Mouse (Mus musculus) spleen, adult 2 months (tissue): Measurements from ENCODE around the gene Cryba4. TPM values are rescaled to one million over a fixed set of nuclear protein-coding genes. Genes with fewer than 3 reads are reported as not detected.

ENCODE experiments used
- DNase-seq, 2 experiments: peaks; one replicate each; pipeline versions ENCODE4 v3.0.0 to v3.0.0-alpha.2; 2012 to 2021; ENCODE audit warnings: low spot score in 2 of 2, low read depth in 1 of 2
- H3K27ac ChIP-seq: fragments of 200-500 bp; 2 replicates; pipeline ENCODE4 v1.5.1; 2012; ENCODE audit warnings: low read length, inconsistent platforms; ENCODE audit not compliant: insufficient read depth
- H3K27me3 ChIP-seq: fragments of 200-500 bp; 2 replicates; pipeline ENCODE4 v1.6.1; 2012; ENCODE audit warnings: mild to moderate bottlenecking, moderate library complexity, low read length, inconsistent platforms; ENCODE audit not compliant: control insufficient read depth, insufficient read depth
- H3K36me3 ChIP-seq: fragments of 200-500 bp; 2 replicates; pipeline ENCODE4 v1.6.1; 2012; ENCODE audit warnings: mild to moderate bottlenecking, low read length, inconsistent platforms; ENCODE audit not compliant: control insufficient read depth, insufficient read depth
- H3K4me1 ChIP-seq: fragments of 200-500 bp; 2 replicates; pipeline ENCODE4 v1.6.1; 2011; ENCODE audit warnings: inconsistent platforms; ENCODE audit not compliant: control insufficient read depth, insufficient read depth, insufficient read length
- H3K4me3 ChIP-seq: fragments of 200-500 bp; 2 replicates; pipeline ENCODE4 v1.5.1; 2011; ENCODE audit warnings: mild to moderate bottlenecking, inconsistent platforms; ENCODE audit not compliant: insufficient read depth, insufficient read length; ENCODE audit errors: extremely low read depth
- CTCF ChIP-seq: fragments of 200-500 bp; IDR thresholded peaks from 2 replicates; pipeline ENCODE4 v1.5.1; 2011; ENCODE audit warnings: mild to moderate bottlenecking, inconsistent platforms; ENCODE audit not compliant: insufficient read depth, insufficient read length, insufficient replicate concordance; ENCODE audit errors: extremely low read depth
- POLR2A ChIP-seq: fragments of 200-500 bp; IDR thresholded peaks from 2 replicates; pipeline ENCODE4 v1.6.1; 2011; ENCODE audit warnings: low read depth, low read length, inconsistent platforms
- WGBS: fragments of 180-500 bp; shearing (Covaris S2); methylation state at CpG from one replicate; pipeline ENCODE4 v1.1.7; 2018; 5-methylcytosine and 5-hydroxymethylcytosine counted together
- polyA plus RNA-seq: library from polyadenylated mRNA; depleted of rRNA; stranded (reverse); fragments of >200 nt; gene quantifications from 2 replicates; pipeline ENCODE4 v1.2.3, GENCODE M21; 2012

Gene Cryba4
- polyA plus RNA-seq, 1 experiment = 1.5 TPM

DNA sequence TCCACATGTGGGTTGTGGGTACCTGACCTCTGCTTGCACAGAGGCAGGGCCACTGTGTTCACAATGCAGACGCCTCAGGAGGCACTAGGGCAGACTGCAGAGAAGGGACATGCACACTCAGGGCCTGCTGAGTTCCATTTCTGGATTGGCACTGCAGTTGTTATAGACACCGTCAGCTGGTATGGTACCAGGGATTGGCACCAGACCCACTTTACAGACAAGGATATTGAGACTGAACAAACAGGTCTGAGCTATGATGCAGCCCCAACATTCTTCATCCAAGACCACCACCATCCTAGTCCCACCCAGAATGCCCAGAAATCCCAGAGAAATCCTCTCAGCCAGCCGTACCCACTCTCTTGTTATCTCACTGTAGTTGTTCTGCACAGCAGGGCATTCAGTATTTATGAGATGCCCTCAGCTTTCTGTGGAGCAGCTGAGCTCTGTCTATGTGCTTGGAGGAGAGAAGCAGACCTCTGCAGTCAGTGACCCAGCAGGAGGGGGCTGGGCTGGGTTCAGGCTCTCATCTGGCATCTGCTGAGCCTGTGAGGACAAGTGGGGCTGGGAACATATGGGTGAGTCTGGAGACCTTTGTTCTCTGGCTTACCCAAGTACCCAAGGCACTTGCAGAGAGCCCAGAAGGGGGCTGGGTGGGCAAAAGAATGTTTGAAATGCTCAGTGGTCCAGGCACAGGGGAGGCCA, 13.4 kb downstream of the Cryba4 start:
- H3K4me3 ChIP-seq = no peak overlapping the region
- 87% methylated on average over 3 of the region's 3 CpGs for WGBS
- peaks cover 4% of the 10 kb centered on the region; the same call in 1 of the 2 replicates for H3K4me1 ChIP-seq
- H3K27ac ChIP-seq = no peak overlapping the region
- no peak for TF ChIP-seq CTCF
- no peak for TF ChIP-seq POLR2A
- H3K36me3 ChIP-seq = no peaks in the 10 kb centered on the region
- H3K27me3 ChIP-seq = no peaks in the 10 kb centered on the region
- no peak for DNase-seq

DNA sequence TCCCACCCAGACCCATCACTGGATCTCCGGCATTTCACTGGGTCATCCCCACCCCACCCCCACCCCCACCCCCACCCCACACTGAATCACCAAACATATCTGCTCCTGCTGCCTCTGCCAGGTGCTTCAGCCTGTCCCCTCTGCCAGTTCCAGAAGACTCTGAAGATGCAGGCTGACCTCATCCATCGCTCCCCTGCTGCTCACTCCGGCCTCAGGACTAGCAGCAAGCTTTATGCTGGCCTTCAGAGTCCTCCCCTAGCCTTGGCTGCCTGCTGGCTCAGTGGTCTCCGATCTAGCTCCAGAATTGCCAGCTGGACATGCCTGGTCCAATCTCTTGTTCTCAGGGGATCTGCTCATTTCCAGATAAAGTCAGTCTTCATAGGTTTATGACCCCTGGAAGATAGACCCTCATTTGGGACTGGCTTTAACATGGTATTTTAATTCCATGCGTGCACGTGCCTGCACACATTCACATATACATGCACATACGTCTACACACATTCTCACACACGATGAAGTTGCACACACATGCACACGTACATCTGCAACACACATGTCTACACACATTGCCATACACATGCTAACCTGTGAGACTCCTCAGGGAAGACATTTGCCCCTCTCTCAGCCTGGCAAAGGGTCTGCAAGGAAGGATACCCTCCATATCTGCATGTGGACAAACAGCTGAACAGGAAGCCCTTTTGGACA, 14.3 kb downstream of the Cryba4 start:
- Histone ChIP-seq H3K4me3 (no peak overlapping the region), H3K4me1 (peaks cover 1% of the 10 kb centered on the region; the same call in 1 of the 2 replicates), H3K27me3 (no peaks in the 10 kb centered on the region), H3K27ac (no peak overlapping the region), H3K36me3 (no peaks in the 10 kb centered on the region)
- no peak for TF ChIP-seq CTCF
- TF ChIP-seq POLR2A = no peak
- WGBS = 86% methylated on average over 9 of the region's 9 CpGs
- DNase-seq = no peak

DNA sequence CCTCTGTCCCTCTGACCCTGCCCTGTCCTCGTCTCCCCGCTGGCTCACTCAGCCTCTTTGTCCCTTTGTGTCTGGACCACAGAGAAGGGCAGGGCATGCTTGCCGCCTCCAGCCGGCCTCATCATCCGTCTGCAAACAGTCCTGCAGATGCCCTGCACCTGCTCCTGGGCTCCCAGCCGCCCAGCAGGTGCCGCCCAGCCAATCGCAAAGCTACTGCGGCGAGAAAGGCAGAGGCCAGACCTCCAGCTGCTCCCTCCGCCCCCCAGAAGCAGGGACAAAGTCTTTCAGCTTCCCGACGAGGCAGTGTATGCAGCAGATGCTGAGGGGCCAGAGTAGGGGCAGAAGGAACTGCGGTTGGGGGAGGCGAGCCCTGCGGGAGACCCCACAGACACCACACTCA, 14.9 kb downstream of the Cryba4 start:
- no peak for DNase-seq
- no peak for TF ChIP-seq POLR2A
- no peak for TF ChIP-seq CTCF
- Histone ChIP-seq H3K4me3 (no peak overlapping the region), H3K27me3 (no peaks in the 10 kb centered on the region), H3K27ac (no peak overlapping the region), H3K36me3 (no peaks in the 10 kb centered on the region), H3K4me1 (no peaks in the 10 kb centered on the region; the same call in 1 of the 2 replicates)
- 22% methylated on average over 16 of the region's 16 CpGs for WGBS

DNA sequence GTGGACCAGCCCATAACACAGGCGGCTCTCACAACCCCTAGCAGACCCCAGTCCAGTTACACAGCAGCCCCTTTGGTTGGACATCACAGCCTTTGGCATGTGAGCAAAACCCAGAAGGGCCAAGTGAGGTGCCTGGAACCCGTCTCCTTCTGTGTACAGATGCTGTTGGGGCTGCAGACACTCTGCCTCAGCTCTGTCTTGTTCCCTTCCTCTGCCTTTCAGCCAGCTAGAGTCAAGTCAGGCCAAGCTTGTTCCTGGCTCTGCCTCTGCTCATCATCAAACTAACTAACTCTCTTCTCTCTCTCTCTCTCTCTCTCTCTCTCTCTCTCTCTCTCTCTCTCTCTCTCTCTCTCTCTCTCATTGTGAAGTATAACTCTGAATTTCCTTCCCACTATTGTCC, 15.7 kb downstream of the Cryba4 start:
- Histone ChIP-seq H3K36me3 (no peaks in the 10 kb centered on the region), H3K4me1 (no peaks in the 10 kb centered on the region), H3K27ac (no peak overlapping the region), H3K4me3 (no peak overlapping the region), H3K27me3 (no peaks in the 10 kb centered on the region)
- DNase-seq = no peak
- TF ChIP-seq POLR2A (no peak), CTCF (no peak)
- WGBS = 91% methylated on average over 2 of the region's 2 CpGs

DNA sequence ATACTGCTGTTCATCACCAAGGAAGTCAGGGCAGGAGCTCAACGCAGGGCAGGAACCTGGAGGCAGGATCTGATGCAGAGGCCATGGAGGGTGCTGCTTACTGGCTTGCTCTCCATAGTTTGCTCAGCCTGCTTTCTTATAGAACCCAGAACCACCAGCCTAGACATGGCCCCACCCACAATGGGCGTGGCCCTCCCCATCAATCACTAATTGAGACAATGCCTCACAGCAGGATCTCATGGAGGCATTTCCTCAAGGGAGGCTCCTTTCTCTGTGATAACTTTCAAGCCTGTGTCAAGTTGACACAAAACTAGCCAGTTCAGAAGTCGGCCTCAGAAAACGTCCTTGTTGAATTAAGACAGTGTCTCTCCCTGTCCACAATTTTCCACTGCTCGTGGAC, 16.5 kb downstream of the Cryba4 start:
- TF ChIP-seq POLR2A (no peak), CTCF (no peak)
- H3K4me1 ChIP-seq = no peaks in the 10 kb centered on the region
- no peak for DNase-seq
- H3K4me3 ChIP-seq = no peak overlapping the region
- 89% methylated on average over 5 of the region's 5 CpGs for WGBS
- no peaks in the 10 kb centered on the region for H3K27me3 ChIP-seq
- H3K36me3 ChIP-seq = no peaks in the 10 kb centered on the region
- H3K27ac ChIP-seq = no peak overlapping the region

DNA sequence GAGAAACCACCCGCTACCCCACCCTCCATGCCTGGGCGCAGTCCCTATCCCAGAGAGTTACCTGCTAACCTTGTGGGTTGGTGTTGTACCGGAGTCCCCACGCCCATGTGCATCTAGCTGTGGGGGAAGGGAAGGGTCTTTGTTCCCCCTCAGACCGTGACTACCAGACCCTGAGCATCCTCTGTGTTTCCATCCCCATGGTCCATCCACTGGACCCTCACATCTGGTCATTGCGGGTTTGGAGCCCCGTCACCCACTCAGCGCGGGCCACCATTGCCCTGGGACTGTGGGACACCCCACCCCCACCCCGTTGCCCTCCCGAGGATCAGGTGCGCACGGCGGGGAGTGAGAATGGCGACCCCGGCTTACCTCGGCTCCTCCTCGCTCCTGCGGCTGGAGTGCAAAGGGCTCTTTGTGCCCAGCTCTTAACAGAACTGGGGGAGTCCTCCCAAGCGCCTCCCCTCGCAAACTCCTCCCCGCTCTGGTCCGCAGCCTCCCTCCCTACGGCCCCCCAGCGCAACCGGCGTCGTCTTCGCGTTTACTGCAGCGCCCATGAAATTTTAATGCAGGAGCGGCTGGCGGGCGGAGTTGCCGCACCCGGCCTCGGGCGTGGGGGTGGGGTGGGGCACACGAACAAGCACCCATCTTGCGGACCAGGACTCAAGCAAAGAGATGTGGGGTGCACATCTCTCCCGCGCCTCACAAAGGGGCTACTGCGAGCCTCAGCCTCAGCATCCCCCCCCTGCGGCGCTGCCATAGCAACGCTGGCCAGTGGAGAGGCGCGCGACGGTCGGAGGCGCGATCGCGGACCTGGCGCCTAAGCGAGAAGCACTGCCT, 23.9 kb downstream of the Cryba4 start:
- TF ChIP-seq POLR2A (no peak), CTCF (no peak)
- H3K27me3 ChIP-seq = peaks cover 9% of the 10 kb centered on the region
- no peaks in the 10 kb centered on the region for H3K36me3 ChIP-seq
- 3% methylated on average over 57 of the region's 57 CpGs for WGBS
- no peaks in the 10 kb centered on the region for H3K4me1 ChIP-seq
- no peak overlapping the region for H3K27ac ChIP-seq
- H3K4me3 ChIP-seq = no peak overlapping the region
- no peak for DNase-seq
